Mouse (Mus musculus): ENCODE results near the gene Dmap1. TPM values are rescaled to one million over a fixed set of nuclear protein-coding genes. Genes with fewer than 3 reads are reported as not detected.

Gene Dmap1
- polyA plus RNA-seq, 1 experiment: 22.5 TPM

DNA sequence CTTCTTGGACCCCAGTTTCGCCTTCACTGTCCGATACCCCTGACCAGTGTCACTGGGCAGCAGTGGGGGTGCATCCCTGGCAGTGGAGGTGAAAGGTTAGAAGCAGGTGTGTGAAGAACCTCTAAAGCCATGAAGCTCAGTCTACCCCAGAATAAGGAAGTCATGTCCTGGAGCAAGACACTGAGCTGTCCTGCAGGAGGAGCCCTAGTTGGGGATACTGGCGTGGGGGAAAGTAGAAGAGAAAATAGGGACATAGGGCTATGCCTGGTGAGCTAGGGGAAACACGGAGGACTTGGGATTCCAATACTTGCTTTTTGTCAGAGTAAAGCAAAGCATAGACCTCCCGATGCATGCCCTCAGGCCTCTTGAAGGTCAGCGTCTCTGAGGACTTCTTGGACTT lies 1.1 kb downstream of the Dmap1 start:
- Histone ChIP-seq H3K4me1 (peaks cover 16% of the 10 kb centered on the region), H3K9me3 (no peaks in the 10 kb centered on the region), H3K27me3 (replicated peaks) (peaks cover 2% of the 10 kb centered on the region), H3K36me3 (replicated peaks; ENCODE audit: low read length) (peaks cover 51% of the 10 kb centered on the region), H3K4me3 (replicated peaks) (peak overlapping the region; percentile 100)
- no peak for TF ChIP-seq GATA1 (IDR thresholded peaks at IDR 0.05; ENCODE audit: borderline replicate concordance, low read length)
- TF ChIP-seq FLI1 (IDR thresholded peaks at IDR 0.05; ENCODE audit: low read length): no peak

DNA sequence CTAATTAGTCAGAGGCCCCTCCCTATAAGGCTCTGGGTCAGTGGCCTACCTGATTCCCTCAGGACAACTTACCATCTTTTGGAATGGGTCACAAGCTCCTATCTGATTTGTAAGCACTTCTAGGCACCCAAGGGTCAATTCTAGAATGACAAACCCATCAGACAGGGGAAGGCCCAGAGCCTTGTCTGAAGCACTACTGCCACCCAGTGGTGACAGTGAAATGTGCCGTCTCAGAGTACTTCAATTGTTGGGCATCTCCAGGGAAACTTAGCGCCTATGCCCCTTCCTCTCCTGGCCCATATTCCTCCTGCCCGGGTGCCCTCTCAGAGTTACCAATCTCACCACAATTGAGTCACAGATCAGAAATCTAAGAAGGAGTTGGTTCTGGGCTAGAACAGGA lies 5.2 kb downstream of the Dmap1 start:
- peaks cover 92% of the 10 kb centered on the region for H3K36me3 ChIP-seq (replicated peaks; ENCODE audit: low read length)

DNA sequence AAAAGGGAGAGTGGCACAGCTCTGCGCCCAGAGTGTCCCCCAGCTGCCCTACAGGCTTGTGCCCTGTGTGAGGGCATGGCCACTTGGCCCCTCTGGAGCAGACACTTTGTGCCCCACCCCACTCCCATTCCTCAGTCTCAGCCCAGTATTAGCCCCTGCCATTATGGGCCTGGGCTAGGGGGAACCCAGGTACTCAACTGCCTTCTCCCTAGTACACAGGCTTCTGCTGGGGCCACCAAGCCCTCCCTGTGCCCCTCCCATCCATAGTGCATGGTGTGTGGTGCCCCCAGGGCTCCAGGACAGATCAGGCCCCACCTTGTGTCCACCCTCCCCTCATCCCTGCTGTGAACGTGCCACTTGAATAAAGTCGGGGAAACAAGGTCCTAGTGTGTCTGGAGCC lies 8.2 kb downstream of the Dmap1 start:
- no peaks in the 10 kb centered on the region for H3K9me3 ChIP-seq

More for the DNA sequence above, 5.2 kb downstream of the Dmap1 start:
- peaks cover 19% of the 10 kb centered on the region for H3K4me1 ChIP-seq
- TF ChIP-seq GATA1 (IDR thresholded peaks at IDR 0.05; ENCODE audit: borderline replicate concordance, low read length): no peak
- TF ChIP-seq FLI1 (IDR thresholded peaks at IDR 0.05; ENCODE audit: low read length): no peak
- H3K4me3 ChIP-seq (replicated peaks): no peak overlapping the region
- no peaks in the 10 kb centered on the region for H3K9me3 ChIP-seq
- H3K27me3 ChIP-seq (replicated peaks): no peaks in the 10 kb centered on the region

DNA sequence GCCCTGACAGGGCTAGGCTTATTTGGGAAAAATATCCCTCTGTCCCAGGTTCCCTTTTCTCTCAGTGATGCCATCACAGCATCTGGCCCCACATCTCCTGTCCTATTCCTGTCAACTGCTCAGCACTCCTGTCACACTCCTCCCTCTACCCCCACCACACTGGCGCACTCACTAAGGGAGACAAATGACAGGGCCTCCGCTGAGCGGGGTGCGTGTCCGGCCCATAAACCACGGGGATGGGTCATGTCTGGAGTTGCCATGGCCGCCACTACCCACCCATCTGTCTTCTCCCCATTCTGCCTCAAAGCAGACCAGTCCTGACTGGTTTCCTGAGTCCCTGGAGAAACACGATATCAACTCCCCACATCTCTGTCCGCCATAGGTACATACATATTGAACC lies 10.0 kb downstream of the Dmap1 start:
- TF ChIP-seq FLI1 (IDR thresholded peaks at IDR 0.05; ENCODE audit: low read length): no peak
- TF ChIP-seq GATA1 (IDR thresholded peaks at IDR 0.05; ENCODE audit: borderline replicate concordance, low read length): no peak
- peaks cover 4% of the 10 kb centered on the region; the same call in 1 of the 2 replicates for H3K4me1 ChIP-seq
- no peaks in the 10 kb centered on the region for H3K27me3 ChIP-seq (replicated peaks)
- H3K9me3 ChIP-seq: no peaks in the 10 kb centered on the region
- peaks cover 55% of the 10 kb centered on the region for H3K36me3 ChIP-seq (replicated peaks; ENCODE audit: low read length)
- no peak overlapping the region for H3K4me3 ChIP-seq (replicated peaks)

More for the DNA sequence above, 8.2 kb downstream of the Dmap1 start:
- Histone ChIP-seq H3K4me3 (replicated peaks) (no peak overlapping the region), H3K36me3 (replicated peaks; ENCODE audit: low read length) (peaks cover 74% of the 10 kb centered on the region), H3K4me1 (peaks cover 4% of the 10 kb centered on the region; the same call in 1 of the 2 replicates), H3K27me3 (replicated peaks) (no peaks in the 10 kb centered on the region)
- TF ChIP-seq GATA1 (IDR thresholded peaks at IDR 0.05; ENCODE audit: borderline replicate concordance, low read length) (no peak), FLI1 (IDR thresholded peaks at IDR 0.05; ENCODE audit: low read length) (no peak)

DNA sequence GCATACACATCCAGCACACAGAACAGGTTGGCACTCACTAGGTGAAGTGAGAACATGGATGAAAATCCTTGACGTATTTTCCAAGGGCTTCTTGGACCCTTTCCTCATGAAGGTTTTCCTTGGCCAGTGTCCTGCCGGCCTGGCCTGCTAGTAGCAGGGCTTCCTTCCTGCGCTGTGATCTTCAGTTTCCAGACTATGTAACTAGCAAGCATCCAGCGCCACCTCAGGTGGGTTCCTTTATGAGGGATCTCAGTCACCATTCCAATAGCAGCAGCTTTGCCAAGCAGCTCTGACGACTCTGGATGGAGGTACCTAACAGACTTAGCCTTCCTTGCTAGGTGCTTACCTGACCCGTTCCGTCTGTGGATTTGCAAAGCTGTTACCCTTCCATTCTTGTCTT lies 12.2 kb downstream of the Dmap1 start:
- H3K36me3 ChIP-seq (replicated peaks; ENCODE audit: low read length): peaks cover 33% of the 10 kb centered on the region
- no peaks in the 10 kb centered on the region for H3K27me3 ChIP-seq (replicated peaks)
- H3K4me1 ChIP-seq: peaks cover 4% of the 10 kb centered on the region; the same call in 1 of the 2 replicates
- TF ChIP-seq FLI1 (IDR thresholded peaks at IDR 0.05; ENCODE audit: low read length): no peak
- no peak for TF ChIP-seq GATA1 (IDR thresholded peaks at IDR 0.05; ENCODE audit: borderline replicate concordance, low read length)
- no peaks in the 10 kb centered on the region for H3K9me3 ChIP-seq
- H3K4me3 ChIP-seq (replicated peaks): no peak overlapping the region

DNA sequence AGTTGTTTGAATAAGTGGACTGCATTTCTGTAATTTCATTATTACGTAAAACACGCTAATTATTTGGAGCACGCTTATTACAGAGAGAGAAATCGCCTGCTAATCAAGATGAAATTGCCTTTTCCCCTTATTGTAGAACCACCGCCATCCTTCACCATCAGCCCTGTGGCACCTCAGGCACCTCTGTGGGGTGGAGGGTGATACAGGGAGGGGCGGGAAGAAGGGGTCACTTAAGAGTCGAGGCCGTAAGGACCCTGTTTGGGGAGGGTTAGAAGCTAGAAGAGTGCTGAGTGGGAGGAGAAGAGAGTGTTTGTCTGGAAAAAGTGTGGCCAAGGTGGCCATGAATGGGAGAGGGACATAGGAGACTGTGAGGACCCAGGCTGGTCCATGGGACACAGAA lies 16.0 kb downstream of the Dmap1 start:
- TF ChIP-seq FLI1 (IDR thresholded peaks at IDR 0.05; ENCODE audit: low read length) (no peak), GATA1 (IDR thresholded peaks at IDR 0.05; ENCODE audit: borderline replicate concordance, low read length) (no peak)
- H3K9me3 ChIP-seq: no peaks in the 10 kb centered on the region
- H3K4me1 ChIP-seq: peaks cover 10% of the 10 kb centered on the region
- peaks cover 12% of the 10 kb centered on the region for H3K36me3 ChIP-seq (replicated peaks; ENCODE audit: low read length)
- H3K4me3 ChIP-seq (replicated peaks): no peak overlapping the region
- H3K27me3 ChIP-seq (replicated peaks): no peaks in the 10 kb centered on the region

DNA sequence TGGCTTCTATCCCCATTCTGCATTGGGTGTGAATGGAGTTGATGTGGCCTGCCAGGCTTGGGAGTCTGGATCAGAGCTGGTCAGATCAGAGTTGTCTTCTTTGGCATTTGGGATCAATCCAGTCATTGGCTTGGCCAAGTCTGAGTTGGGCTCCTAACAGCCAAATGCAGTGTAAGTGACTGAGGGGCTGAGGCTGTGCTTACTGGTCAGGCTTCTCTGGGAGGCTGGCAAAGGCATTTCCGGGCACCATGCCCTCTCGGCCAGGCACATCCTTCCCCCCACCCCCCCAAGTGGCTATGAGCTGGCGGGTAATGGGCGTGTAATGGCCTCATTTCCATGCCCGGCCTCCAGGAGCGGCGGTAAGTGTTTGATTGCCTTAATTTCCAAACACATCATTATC lies 16.5 kb downstream of the Dmap1 start:
- H3K4me1 ChIP-seq: peaks cover 10% of the 10 kb centered on the region
- no peak for TF ChIP-seq FLI1 (IDR thresholded peaks at IDR 0.05; ENCODE audit: low read length)
- no peak for TF ChIP-seq GATA1 (IDR thresholded peaks at IDR 0.05; ENCODE audit: borderline replicate concordance, low read length)
- no peak overlapping the region for H3K4me3 ChIP-seq (replicated peaks)
- no peaks in the 10 kb centered on the region for H3K9me3 ChIP-seq
- H3K36me3 ChIP-seq (replicated peaks; ENCODE audit: low read length): peaks cover 15% of the 10 kb centered on the region
- no peaks in the 10 kb centered on the region for H3K27me3 ChIP-seq (replicated peaks)

DNA sequence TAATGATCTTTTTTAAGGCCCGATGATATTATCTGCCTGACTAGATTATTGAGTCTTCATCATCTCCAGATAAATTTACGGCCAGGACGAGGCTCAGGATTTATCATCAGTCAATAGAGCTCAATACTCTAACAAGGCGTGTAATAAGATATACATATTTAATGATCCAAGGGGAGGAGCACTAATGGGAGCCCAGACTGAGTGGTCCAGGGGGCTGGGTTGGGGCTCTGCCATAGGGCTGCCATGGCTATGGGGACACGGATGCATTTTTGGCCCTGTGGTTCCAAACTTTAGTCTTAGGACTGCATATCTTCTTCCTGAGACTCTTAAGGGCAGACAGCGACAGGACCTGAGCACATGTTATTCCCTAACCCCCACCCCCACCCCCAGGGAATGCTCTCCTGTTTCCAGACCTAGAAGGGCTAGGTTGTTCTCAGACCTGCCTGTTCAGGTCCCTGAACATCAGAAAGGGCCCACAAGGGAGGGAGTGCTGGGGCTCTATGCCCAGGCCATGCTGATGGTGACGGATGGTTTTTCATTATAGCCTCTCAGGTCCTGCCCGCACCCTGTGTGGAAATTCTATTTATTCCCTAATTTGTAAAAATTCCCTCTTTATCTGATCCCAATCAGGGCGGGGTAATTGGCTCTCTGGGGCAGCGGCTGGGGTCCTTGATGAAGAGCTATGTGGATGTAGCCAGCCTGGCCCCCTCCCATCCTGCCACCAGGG lies 17.5 kb downstream of the Dmap1 start:
- Histone ChIP-seq H3K9me3 (no peaks in the 10 kb centered on the region), H3K27me3 (replicated peaks) (no peaks in the 10 kb centered on the region), H3K36me3 (replicated peaks; ENCODE audit: low read length) (peaks cover 20% of the 10 kb centered on the region), H3K4me1 (peaks cover 10% of the 10 kb centered on the region), H3K4me3 (replicated peaks) (no peak overlapping the region)
- TF ChIP-seq FLI1 (IDR thresholded peaks at IDR 0.05; ENCODE audit: low read length) (no peak), GATA1 (IDR thresholded peaks at IDR 0.05; ENCODE audit: borderline replicate concordance, low read length) (no peak)

DNA sequence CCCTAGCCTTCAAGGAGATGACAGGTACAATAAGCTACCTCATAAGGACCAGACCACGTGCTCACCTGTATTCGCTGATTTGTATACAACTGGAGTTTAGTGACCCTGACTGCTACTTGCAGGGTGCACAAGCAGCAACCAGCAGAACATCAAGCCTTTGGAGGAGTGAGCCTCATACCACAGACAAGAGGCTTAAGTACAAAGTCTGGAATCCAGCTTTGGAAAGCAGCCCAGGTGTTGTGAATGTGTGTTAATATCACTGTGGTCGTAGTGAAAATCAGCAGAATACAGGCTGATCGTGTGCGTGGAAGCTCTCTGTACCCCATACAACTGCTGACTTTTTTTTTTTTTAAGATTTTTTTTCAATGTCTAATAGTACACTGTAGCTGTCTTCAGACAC lies 22.1 kb downstream of the Dmap1 start:
- H3K4me1 ChIP-seq: peaks cover 39% of the 10 kb centered on the region
- peaks cover 40% of the 10 kb centered on the region for H3K36me3 ChIP-seq (replicated peaks; ENCODE audit: low read length)
- H3K4me3 ChIP-seq (replicated peaks): no peak overlapping the region
- H3K27me3 ChIP-seq (replicated peaks): no peaks in the 10 kb centered on the region
- TF ChIP-seq FLI1 (IDR thresholded peaks at IDR 0.05; ENCODE audit: low read length) (no peak), GATA1 (IDR thresholded peaks at IDR 0.05; ENCODE audit: borderline replicate concordance, low read length) (no peak)
- no peaks in the 10 kb centered on the region for H3K9me3 ChIP-seq

DNA sequence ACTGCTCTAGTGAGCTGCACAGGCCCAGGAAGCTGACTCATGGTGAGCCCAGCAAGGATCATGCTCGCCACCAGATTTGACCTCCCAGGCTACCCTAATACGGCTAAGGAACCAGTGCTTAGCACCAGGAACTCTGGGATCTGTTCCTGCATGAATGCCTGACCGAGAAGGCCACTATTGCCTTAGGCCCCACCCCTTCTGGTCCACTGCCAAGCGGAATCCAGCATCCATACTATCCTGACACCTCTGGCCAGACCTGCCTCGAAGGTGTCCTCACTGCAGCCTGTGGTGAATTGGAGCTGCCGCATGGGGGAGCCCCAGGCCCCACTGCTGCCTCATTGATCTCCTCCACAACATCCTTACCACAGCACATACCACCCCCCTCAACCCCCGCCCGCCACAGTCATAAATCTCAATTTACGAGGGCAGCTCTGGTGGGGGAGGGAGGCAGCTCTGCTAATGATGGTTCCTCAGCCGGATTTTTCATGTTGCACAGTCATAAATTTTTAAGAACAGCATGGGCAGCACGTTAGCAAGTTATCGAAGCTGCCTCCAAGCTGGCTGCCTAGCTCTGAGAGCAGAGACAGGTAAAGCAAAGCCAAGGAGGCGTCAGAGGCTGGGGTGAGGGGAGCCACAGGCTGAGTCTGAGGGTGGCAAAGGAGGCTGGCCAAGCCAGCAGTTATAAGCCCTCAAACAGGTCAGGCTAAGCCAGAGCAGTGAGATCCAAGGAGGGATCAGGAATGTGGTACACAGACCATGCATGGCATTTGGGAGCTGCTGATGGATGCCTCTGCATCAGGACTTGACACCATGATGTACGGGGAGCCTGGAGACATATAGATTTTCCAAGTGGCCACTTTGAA lies 23.3 kb downstream of the Dmap1 start:
- H3K27me3 ChIP-seq (replicated peaks): no peaks in the 10 kb centered on the region
- no peaks in the 10 kb centered on the region for H3K9me3 ChIP-seq
- no peak overlapping the region for H3K4me3 ChIP-seq (replicated peaks)
- H3K36me3 ChIP-seq (replicated peaks; ENCODE audit: low read length): peaks cover 40% of the 10 kb centered on the region
- TF ChIP-seq GATA1 (IDR thresholded peaks at IDR 0.05; ENCODE audit: borderline replicate concordance, low read length): no peak
- TF ChIP-seq FLI1 (IDR thresholded peaks at IDR 0.05; ENCODE audit: low read length): no peak
- H3K4me1 ChIP-seq: peaks cover 48% of the 10 kb centered on the region
